Mouse (Mus musculus) forebrain, embryonic 11.5 days (tissue): Measurements from ENCODE around the gene Prrc2b. TPM values are rescaled to one million over a fixed set of nuclear protein-coding genes. Genes with fewer than 3 reads are reported as not detected.

Experiments used
- ATAC-seq: fragments of 200-750 bp; cut with Nextera tagmentation; replicated peaks from 2 replicates; pipeline ENCODE4 v1.8.0; 2017; ENCODE audit warnings: moderate TSS enrichment; ENCODE audit not compliant: low FRiP score
- DNase-seq: peaks from one replicate; pipeline ENCODE4 v3.0.0-alpha.2; 2017; ENCODE audit warnings: low spot score
- H3K27ac ChIP-seq: fragments of 300-500 bp; sonication (generic); 2 replicates; pipeline ENCODE4 v1.5.1; 2014; ENCODE audit warnings: low read depth, low read length
- H3K27me3 ChIP-seq: fragments of 300-500 bp; sonication (generic); 2 replicates; pipeline ENCODE4 v1.6.1; 2014; ENCODE audit warnings: mild to moderate bottlenecking, low read length, mixed read lengths; ENCODE audit not compliant: control insufficient read depth, insufficient read depth
- H3K36me3 ChIP-seq: fragments of 300-500 bp; sonication (generic); 2 replicates; pipeline ENCODE4 v1.6.1; 2014; ENCODE audit warnings: mild to moderate bottlenecking, low read length, moderate library complexity, mixed read lengths; ENCODE audit not compliant: control insufficient read depth, insufficient read depth
- H3K4me1 ChIP-seq: fragments of 300-500 bp; sonication (generic); replicated peaks from 2 replicates; pipeline ENCODE4 v1.6.1; 2014; ENCODE audit warnings: low read length, mixed read lengths; ENCODE audit not compliant: control insufficient read depth, insufficient read depth
- H3K4me2 ChIP-seq: fragments of 300-500 bp; sonication (generic); 2 replicates; pipeline ENCODE4 v1.6.1; 2014; ENCODE audit warnings: low read depth, mild to moderate bottlenecking, low read length, moderate library complexity, mixed read lengths; ENCODE audit not compliant: severe bottlenecking
- H3K4me3 ChIP-seq: fragments of 300-500 bp; sonication (generic); 2 replicates; pipeline ENCODE4 v1.5.1; 2014; ENCODE audit warnings: low read depth, low read length
- H3K9ac ChIP-seq: fragments of 300-500 bp; sonication (generic); 2 replicates; pipeline ENCODE4 v1.6.1; 2014; ENCODE audit warnings: low read length
- H3K9me3 ChIP-seq: fragments of 300-500 bp; sonication (generic); 2 replicates; pipeline ENCODE4 v1.6.1; 2016; ENCODE audit warnings: low read length, mixed read lengths; ENCODE audit not compliant: control insufficient read depth
- WGBS: fragments of 180-500 bp; shearing (Covaris S2); extraction: QIAGEN DNeasy Blood & Tissue Kit; methylation state at CpG from one replicate; pipeline ENCODE4 v1.1.7; 2014; 5-methylcytosine and 5-hydroxymethylcytosine counted together
- polyA plus RNA-seq: library from polyadenylated mRNA; unstranded; fragments of >200 nt; fragmentation: Nextera tagmentation; extraction: Ambion mirVana; gene quantifications from 2 replicates; pipeline ENCODE4 v1.2.1, GENCODE M21; 2014

Gene Prrc2b
- polyA plus RNA-seq, 1 experiment from 2014 or later, result 102 TPM

GRCm38 (mm10) chr2:32153791-32154119, 2.9 kb downstream of the Prrc2b start:
- ATAC-seq, result no peak

GRCm38 (mm10) chr2:32154334-32154997, 3.6 kb downstream of the Prrc2b start:
- Histone ChIP-seq H3K9ac (peak overlapping the region; percentile 37), H3K4me3 (no peak overlapping the region), H3K4me2 (peak overlapping the region; percentile 95), H3K27ac (no peak overlapping the region), H3K27me3 (no peaks in the 10 kb centered on the region), H3K4me1 (peaks cover 48% of the 10 kb centered on the region), H3K9me3 (no peaks in the 10 kb centered on the region), H3K36me3 (no peaks in the 10 kb centered on the region)
- DNase-seq, result peak; percentile 43
- WGBS, result 36% methylated on average over 9 of the region's 9 CpGs
- ATAC-seq, result no peak

More at GRCm38 (mm10) chr2:32153791-32154119, 2.9 kb downstream of the Prrc2b start:
- 22% methylated on average over 4 of the region's 4 CpGs for WGBS
- peak overlapping the region; percentile 85 for H3K4me3 ChIP-seq
- H3K9me3 ChIP-seq, result no peaks in the 10 kb centered on the region
- no peak overlapping the region for H3K27ac ChIP-seq
- no peaks in the 10 kb centered on the region for H3K27me3 ChIP-seq
- peaks cover 48% of the 10 kb centered on the region for H3K4me1 ChIP-seq
- H3K9ac ChIP-seq, result peak overlapping the region; percentile 97; the same call in 1 of the 2 replicates
- H3K36me3 ChIP-seq, result no peaks in the 10 kb centered on the region
- DNase-seq, result no peak
- H3K4me2 ChIP-seq, result peak overlapping the region; percentile 95

DNA sequence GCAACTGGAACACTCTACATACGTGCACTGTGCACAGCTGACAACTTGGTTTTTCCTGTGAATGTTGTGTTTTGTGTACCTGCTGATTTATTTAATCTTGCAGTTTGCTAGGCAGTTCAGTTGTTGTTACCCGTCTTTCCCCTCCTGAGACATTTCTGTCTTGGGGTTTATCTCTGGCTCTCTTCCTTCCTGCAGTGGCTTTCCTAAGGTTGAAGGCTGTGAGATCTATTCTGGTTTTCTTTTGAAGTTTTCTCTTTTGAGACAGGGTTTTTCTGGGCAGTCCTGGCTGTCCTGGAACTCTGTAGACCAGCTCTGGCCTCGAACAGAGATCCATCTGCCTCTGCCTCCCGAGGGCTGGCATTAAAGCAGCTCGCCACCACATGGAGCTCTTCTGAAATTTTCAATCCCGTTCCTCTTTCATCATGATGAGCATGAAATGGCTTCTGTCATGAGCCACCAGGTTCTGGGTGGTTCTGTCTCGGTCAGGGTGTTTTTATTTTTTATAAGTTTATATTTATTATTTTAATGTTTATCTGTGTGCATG, 4.2 kb downstream of the Prrc2b start:
- 68% methylated on average over 7 of the region's 7 CpGs for WGBS
- no peaks in the 10 kb centered on the region for H3K27me3 ChIP-seq
- H3K4me2 ChIP-seq, result no peak overlapping the region
- no peak overlapping the region for H3K4me3 ChIP-seq
- no peak overlapping the region for H3K27ac ChIP-seq
- H3K36me3 ChIP-seq, result no peaks in the 10 kb centered on the region
- ATAC-seq, result no peak
- DNase-seq, result no peak
- peak overlapping the region; percentile 37; the same call in 1 of the 2 replicates for H3K9ac ChIP-seq
- peaks cover 48% of the 10 kb centered on the region for H3K4me1 ChIP-seq
- no peaks in the 10 kb centered on the region for H3K9me3 ChIP-seq

- H3K9ac ChIP-seq, result no peak overlapping the region
- ATAC-seq (no peak), DNase-seq (no peak)
- 79% methylated on average over 6 of the region's 6 CpGs for WGBS
- H3K36me3 ChIP-seq, result no peaks in the 10 kb centered on the region
- H3K4me1 ChIP-seq, result peaks cover 46% of the 10 kb centered on the region
- H3K27ac ChIP-seq, result no peak overlapping the region
- no peaks in the 10 kb centered on the region for H3K27me3 ChIP-seq
- no peak overlapping the region for H3K4me3 ChIP-seq
- H3K4me2 ChIP-seq, result no peak overlapping the region
- H3K9me3 ChIP-seq, result no peaks in the 10 kb centered on the region
Measured at GRCm38 (mm10) chr2:32155614-32156013, 4.7 kb downstream of the Prrc2b start.

DNA sequence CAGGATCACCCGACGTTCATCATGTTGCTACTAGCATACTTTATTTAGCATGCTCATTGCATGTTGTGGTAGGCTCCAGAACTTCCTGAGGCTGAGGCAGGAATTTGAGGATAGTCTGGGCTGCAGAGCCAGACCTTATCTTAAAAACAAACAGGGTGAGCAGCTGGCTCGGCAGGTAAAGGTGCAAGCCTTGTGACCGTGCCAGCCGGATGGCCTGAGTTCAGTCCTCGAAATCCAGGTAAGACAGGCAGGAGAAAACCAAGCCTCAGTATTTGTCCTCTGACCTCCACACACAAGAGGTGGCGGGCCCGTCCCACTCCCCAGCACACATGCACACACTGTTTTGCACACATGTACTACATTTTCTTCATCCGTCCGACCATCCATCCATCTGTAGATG, 5.8 kb downstream of the Prrc2b start:
- Histone ChIP-seq H3K4me1 (peaks cover 46% of the 10 kb centered on the region), H3K9me3 (no peaks in the 10 kb centered on the region), H3K36me3 (no peaks in the 10 kb centered on the region), H3K27ac (peak overlapping the region; percentile 78), H3K27me3 (no peaks in the 10 kb centered on the region), H3K4me3 (no peak overlapping the region), H3K9ac (peak overlapping the region; percentile 35; the same call in 1 of the 2 replicates), H3K4me2 (peak overlapping the region; percentile 21; the same call in 1 of the 2 replicates)
- ATAC-seq (no peak), DNase-seq (no peak)
- WGBS, result 74% methylated on average over 10 of the region's 10 CpGs

DNA sequence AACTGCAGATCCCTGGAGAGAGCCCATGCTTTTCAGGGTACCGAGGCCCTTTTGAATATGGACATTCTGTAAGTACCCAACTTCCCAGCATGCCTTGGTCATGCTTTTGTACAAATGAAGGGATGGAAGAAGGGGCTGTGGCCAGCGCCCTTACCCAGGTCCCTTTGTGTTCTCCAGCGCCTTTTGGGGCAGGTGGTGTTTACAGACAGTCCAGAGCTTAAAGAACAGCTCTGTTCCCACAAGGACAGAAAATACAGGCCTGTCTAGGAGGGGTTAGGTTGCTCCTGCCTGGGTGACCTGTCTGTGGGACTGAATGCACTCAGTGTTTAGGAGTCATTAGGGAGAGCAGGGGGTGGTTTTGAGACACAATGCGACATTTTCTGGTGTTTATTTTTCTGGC, 6.4 kb downstream of the Prrc2b start:
- Histone ChIP-seq H3K9ac (peak overlapping the region; percentile 35; the same call in 1 of the 2 replicates), H3K4me2 (peak overlapping the region; percentile 21; the same call in 1 of the 2 replicates), H3K36me3 (no peaks in the 10 kb centered on the region; the same call in 1 of the 2 replicates), H3K27me3 (no peaks in the 10 kb centered on the region), H3K9me3 (no peaks in the 10 kb centered on the region), H3K4me3 (no peak overlapping the region), H3K27ac (peak overlapping the region; percentile 78), H3K4me1 (peaks cover 45% of the 10 kb centered on the region)
- ATAC-seq, result peak; percentile 63
- WGBS, result 16% methylated on average over 4 of the region's 4 CpGs
- no peak for DNase-seq

GRCm38 (mm10) chr2:32158616-32159239, 7.8 kb downstream of the Prrc2b start:
- no peak for ATAC-seq
- Histone ChIP-seq H3K4me3 (no peak overlapping the region), H3K4me2 (no peak overlapping the region), H3K9me3 (no peaks in the 10 kb centered on the region), H3K9ac (no peak overlapping the region), H3K36me3 (no peaks in the 10 kb centered on the region; the same call in 1 of the 2 replicates), H3K27me3 (no peaks in the 10 kb centered on the region), H3K27ac (no peak overlapping the region; the same call in 1 of the 2 replicates), H3K4me1 (peaks cover 32% of the 10 kb centered on the region)
- DNase-seq, result no peak
- 70% methylated on average over 12 of the region's 12 CpGs for WGBS

- Histone ChIP-seq H3K27ac (no peak overlapping the region), H3K9ac (no peak overlapping the region), H3K4me2 (no peak overlapping the region), H3K27me3 (no peaks in the 10 kb centered on the region), H3K36me3 (no peaks in the 10 kb centered on the region; the same call in 1 of the 2 replicates), H3K4me1 (peaks cover 24% of the 10 kb centered on the region), H3K4me3 (no peak overlapping the region), H3K9me3 (no peaks in the 10 kb centered on the region)
- DNase-seq, result no peak
- WGBS, result 95% methylated on average over 3 of the region's 3 CpGs
- ATAC-seq, result no peak
Measured at GRCm38 (mm10) chr2:32160525-32160924, 9.6 kb downstream of the Prrc2b start.
